Mouse (Mus musculus) stomach, embryonic 15.5 days (tissue): ENCODE results near the gene Lrrc1. TPM values are rescaled to one million over a fixed set of nuclear protein-coding genes. Genes with fewer than 3 reads are reported as not detected.

Experiments used
- ATAC-seq: fragments of 200-750 bp; cut with Nextera tagmentation; 2 replicates; pipeline ENCODE4 v1.8.0; 2017; ENCODE audit warnings: low read depth, moderate number of reproducible peaks, moderate TSS enrichment; ENCODE audit not compliant: insufficient read depth, low FRiP score
- H3K27ac ChIP-seq: fragments of 300-500 bp; sonication (generic); 2 replicates; pipeline ENCODE4 v1.5.1; 2015; ENCODE audit warnings: mild to moderate bottlenecking, inconsistent platforms
- H3K27me3 ChIP-seq: fragments of 300-500 bp; sonication (generic); replicated peaks from 2 replicates; pipeline ENCODE4 v1.6.1; 2015; ENCODE audit warnings: inconsistent platforms
- H3K36me3 ChIP-seq: fragments of 300-500 bp; sonication (generic); 2 replicates; pipeline ENCODE4 v1.6.1; 2015; ENCODE audit warnings: inconsistent platforms
- H3K4me1 ChIP-seq: fragments of 300-500 bp; sonication (generic); 2 replicates; pipeline ENCODE4 v1.6.1; 2015; ENCODE audit warnings: inconsistent platforms
- H3K4me2 ChIP-seq: fragments of 300-500 bp; sonication (generic); 2 replicates; pipeline ENCODE4 v1.6.1; 2015; ENCODE audit warnings: mild to moderate bottlenecking, inconsistent platforms
- H3K4me3 ChIP-seq: fragments of 300-500 bp; sonication (generic); replicated peaks from 2 replicates; pipeline ENCODE4 v1.5.1; 2015; ENCODE audit warnings: inconsistent platforms
- H3K9ac ChIP-seq: fragments of 300-500 bp; sonication (generic); 2 replicates; pipeline ENCODE4 v1.6.1; 2015; ENCODE audit warnings: inconsistent platforms
- H3K9me3 ChIP-seq: fragments of 300-500 bp; sonication (generic); 2 replicates; pipeline ENCODE4 v1.6.1; 2016; ENCODE audit warnings: inconsistent platforms
- WGBS: fragments of 180-500 bp; shearing (Covaris S2); methylation state at CpG from one replicate; pipeline ENCODE4 v1.1.7; 2015; 5-methylcytosine and 5-hydroxymethylcytosine counted together
- polyA plus RNA-seq: library from polyadenylated mRNA; unstranded; fragments of >200 nt; fragmentation: Nextera tagmentation; extraction: Ambion mirVana; gene quantifications from 2 replicates; pipeline ENCODE4 v1.2.1, GENCODE M21; 2015

Gene Lrrc1
- polyA plus RNA-seq, 1 experiment from 2014 or later = 17.5 TPM

GRCm38 (mm10) chr9:77429230-77430015, 115.2 kb downstream of the Lrrc1 start:
- no peak overlapping the region for H3K4me3 ChIP-seq
- H3K9ac ChIP-seq = no peak overlapping the region
- no peak overlapping the region for H3K27ac ChIP-seq
- 72% methylated on average over 11 of the region's 11 CpGs for WGBS
- H3K27me3 ChIP-seq = no peaks in the 10 kb centered on the region
- no peaks in the 10 kb centered on the region for H3K9me3 ChIP-seq
- ATAC-seq = no peak
- H3K4me2 ChIP-seq = no peak overlapping the region
- peaks cover 3% of the 10 kb centered on the region; the same call in 1 of the 2 replicates for H3K36me3 ChIP-seq
- H3K4me1 ChIP-seq = peaks cover 25% of the 10 kb centered on the region

- no peaks in the 10 kb centered on the region for H3K9me3 ChIP-seq
- 80% methylated on average over 8 of the region's 8 CpGs for WGBS
- H3K9ac ChIP-seq = no peak overlapping the region
- no peak for ATAC-seq
- H3K27ac ChIP-seq = peak overlapping the region; percentile 65; the same call in 1 of the 2 replicates
- H3K4me1 ChIP-seq = peaks cover 25% of the 10 kb centered on the region
- no peak overlapping the region for H3K4me3 ChIP-seq
- H3K36me3 ChIP-seq = no peaks in the 10 kb centered on the region
- no peaks in the 10 kb centered on the region for H3K27me3 ChIP-seq
- H3K4me2 ChIP-seq = no peak overlapping the region
Measured at GRCm38 (mm10) chr9:77428748-77429140, 115.9 kb downstream of the Lrrc1 start.

- peak overlapping the region; percentile 49 for H3K4me2 ChIP-seq
- peak overlapping the region; percentile 23; the same call in 1 of the 2 replicates for H3K4me3 ChIP-seq
- no peak overlapping the region for H3K9ac ChIP-seq
- no peaks in the 10 kb centered on the region for H3K27me3 ChIP-seq
- WGBS = 30% methylated on average over 14 of the region's 14 CpGs
- no peaks in the 10 kb centered on the region for H3K9me3 ChIP-seq
- ATAC-seq = no peak
- peaks cover 25% of the 10 kb centered on the region for H3K4me1 ChIP-seq
- H3K27ac ChIP-seq = peak overlapping the region; percentile 65
- H3K36me3 ChIP-seq = no peaks in the 10 kb centered on the region
Measured at GRCm38 (mm10) chr9:77428115-77428747, 116.4 kb downstream of the Lrrc1 start.

GRCm38 (mm10) chr9:77427292-77428114, 117.2 kb downstream of the Lrrc1 start:
- Histone ChIP-seq H3K4me3 (peak overlapping the region; percentile 23), H3K27ac (peak overlapping the region; percentile 65), H3K4me2 (peak overlapping the region; percentile 49), H3K27me3 (no peaks in the 10 kb centered on the region), H3K9ac (no peak overlapping the region), H3K36me3 (no peaks in the 10 kb centered on the region), H3K4me1 (peaks cover 25% of the 10 kb centered on the region), H3K9me3 (no peaks in the 10 kb centered on the region)
- 20% methylated on average over 23 of the region's 23 CpGs for WGBS
- ATAC-seq = peak; percentile 85

DNA sequence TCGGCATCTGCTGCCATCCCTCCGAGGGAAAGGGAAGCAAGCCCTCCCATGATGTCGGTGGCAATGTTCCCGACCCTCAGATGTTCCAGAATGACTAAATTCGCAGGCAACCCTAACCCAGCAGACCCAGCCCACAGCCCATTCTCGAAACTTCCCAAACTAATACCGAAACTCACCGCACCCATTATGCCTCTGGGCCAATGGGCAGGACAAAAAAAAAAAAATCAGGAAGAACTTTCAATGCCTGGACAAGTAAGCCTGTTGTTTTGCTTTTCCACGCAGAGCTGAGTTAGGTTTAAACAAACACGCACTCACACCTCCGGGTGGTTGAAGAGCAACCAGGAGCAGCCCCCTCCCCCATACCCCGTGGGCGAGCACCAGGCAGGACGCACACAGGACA, 118.6 kb downstream of the Lrrc1 start:
- 49% methylated on average over 14 of the region's 14 CpGs for WGBS
- Histone ChIP-seq H3K27ac (0 out of 2 replicates have a peak overlapping the region, but pooled peaks have one; percentile 57), H3K27me3 (no peaks in the 10 kb centered on the region), H3K4me2 (0 out of 2 replicates have a peak overlapping the region, but pooled peaks have one; percentile 2), H3K4me3 (no peak overlapping the region), H3K9ac (no peak overlapping the region), H3K4me1 (peaks cover 25% of the 10 kb centered on the region), H3K9me3 (no peaks in the 10 kb centered on the region), H3K36me3 (no peaks in the 10 kb centered on the region)
- ATAC-seq = no peak

DNA sequence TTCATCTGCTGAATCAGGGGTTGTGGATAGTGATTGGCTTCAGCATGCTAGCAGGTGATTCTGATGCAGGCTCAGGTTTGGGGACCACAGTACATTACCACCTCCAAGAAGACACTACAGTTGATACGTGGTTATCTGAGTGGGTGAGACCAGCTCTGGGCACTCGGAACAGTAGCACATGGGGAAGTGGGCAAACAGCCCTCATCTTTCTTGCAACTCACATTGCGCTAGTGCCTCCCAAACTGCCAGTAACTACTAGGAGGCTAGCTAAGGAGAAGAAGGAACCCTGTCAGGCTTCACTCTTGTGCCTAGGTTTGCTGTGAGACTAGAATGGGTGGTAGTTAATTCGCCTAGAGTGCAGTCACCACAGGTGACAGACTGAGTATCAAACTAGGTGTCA, 119.1 kb downstream of the Lrrc1 start:
- H3K27ac ChIP-seq = peak overlapping the region; percentile 57

GRCm38 (mm10) chr9:77420200-77420585, 124.5 kb downstream of the Lrrc1 start:
- no peak overlapping the region for H3K27ac ChIP-seq
- no peak overlapping the region for H3K4me2 ChIP-seq
- H3K4me3 ChIP-seq = no peak overlapping the region
- no peak overlapping the region for H3K9ac ChIP-seq
- H3K4me1 ChIP-seq = no peaks in the 10 kb centered on the region
- ATAC-seq = 0 out of 2 replicates have a peak, but pooled peaks have one; percentile 38
- WGBS = 78% methylated on average over 4 of the region's 4 CpGs
- no peaks in the 10 kb centered on the region for H3K9me3 ChIP-seq
- H3K27me3 ChIP-seq = no peaks in the 10 kb centered on the region
- H3K36me3 ChIP-seq = no peaks in the 10 kb centered on the region

More for the DNA sequence above, 119.1 kb downstream of the Lrrc1 start:
- Histone ChIP-seq H3K4me3 (no peak overlapping the region), H3K4me2 (no peak overlapping the region), H3K36me3 (no peaks in the 10 kb centered on the region), H3K9ac (no peak overlapping the region), H3K27me3 (no peaks in the 10 kb centered on the region), H3K4me1 (peaks cover 25% of the 10 kb centered on the region), H3K9me3 (no peaks in the 10 kb centered on the region)
- WGBS = 88% methylated on average over 4 of the region's 4 CpGs
- no peak for ATAC-seq

GRCm38 (mm10) chr9:77419501-77420199, 125.0 kb downstream of the Lrrc1 start:
- Histone ChIP-seq H3K4me1 (no peaks in the 10 kb centered on the region), H3K4me2 (no peak overlapping the region), H3K4me3 (no peak overlapping the region), H3K36me3 (no peaks in the 10 kb centered on the region), H3K27me3 (no peaks in the 10 kb centered on the region), H3K9ac (no peak overlapping the region), H3K9me3 (no peaks in the 10 kb centered on the region), H3K27ac (no peak overlapping the region)
- ATAC-seq = no peak
- 80% methylated on average over 9 of the region's 9 CpGs for WGBS

DNA sequence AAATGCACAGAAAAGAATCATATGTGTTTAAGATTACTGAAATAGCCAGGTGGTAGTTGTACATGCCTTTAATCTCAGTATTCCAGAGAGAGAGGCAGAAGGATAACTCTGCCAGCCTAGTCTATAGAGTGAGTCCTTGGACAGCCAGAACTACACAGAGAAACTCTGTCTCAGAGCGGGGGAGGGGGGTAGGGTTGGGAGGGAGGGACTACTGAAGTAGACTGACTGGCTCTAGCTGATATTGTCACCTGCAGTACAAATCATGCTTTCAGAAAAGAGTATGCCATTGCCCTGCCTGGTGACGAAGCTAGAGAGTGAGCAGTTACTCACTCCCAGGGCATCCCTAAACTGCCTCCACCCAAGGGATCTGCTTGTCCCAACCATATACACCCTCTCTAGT, 125.9 kb downstream of the Lrrc1 start:
- Histone ChIP-seq H3K36me3 (no peaks in the 10 kb centered on the region), H3K9ac (no peak overlapping the region), H3K4me1 (no peaks in the 10 kb centered on the region), H3K4me2 (no peak overlapping the region), H3K27ac (no peak overlapping the region), H3K27me3 (no peaks in the 10 kb centered on the region), H3K9me3 (no peaks in the 10 kb centered on the region), H3K4me3 (no peak overlapping the region)
- no peak for ATAC-seq
- 95% methylated on average over 2 of the region's 2 CpGs for WGBS

DNA sequence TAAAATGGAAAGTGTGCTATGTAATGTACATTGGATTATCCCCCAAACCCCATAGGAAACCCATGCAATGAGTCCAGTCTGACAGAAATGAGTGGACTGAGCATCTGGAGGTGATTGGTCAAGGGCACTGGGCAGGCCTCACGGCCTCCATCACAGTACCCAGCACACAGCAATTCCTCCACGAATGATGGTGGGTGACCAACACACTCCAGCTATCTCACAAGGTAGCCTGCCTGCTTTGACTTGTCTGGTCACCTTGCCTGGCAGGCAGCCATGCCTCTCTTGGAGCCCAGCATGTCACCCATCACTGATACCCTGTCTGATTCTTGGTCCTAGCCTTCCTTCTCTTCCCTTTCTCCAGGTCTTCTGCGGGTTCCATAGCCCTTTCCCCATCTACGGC, 128.2 kb downstream of the Lrrc1 start:
- no peak overlapping the region for H3K4me3 ChIP-seq
- no peak for ATAC-seq
- H3K4me2 ChIP-seq = no peak overlapping the region
- no peaks in the 10 kb centered on the region for H3K36me3 ChIP-seq
- H3K27ac ChIP-seq = no peak overlapping the region
- H3K9ac ChIP-seq = no peak overlapping the region
- WGBS = 85% methylated on average over 4 of the region's 4 CpGs
- H3K9me3 ChIP-seq = no peaks in the 10 kb centered on the region
- H3K4me1 ChIP-seq = no peaks in the 10 kb centered on the region
- H3K27me3 ChIP-seq = no peaks in the 10 kb centered on the region

- H3K27me3 ChIP-seq = no peaks in the 10 kb centered on the region
- H3K27ac ChIP-seq = no peak overlapping the region
- H3K4me1 ChIP-seq = no peaks in the 10 kb centered on the region
- no peak overlapping the region for H3K4me2 ChIP-seq
- no peak overlapping the region for H3K9ac ChIP-seq
- 96% methylated on average over 7 of the region's 7 CpGs for WGBS
- no peak for ATAC-seq
- no peaks in the 10 kb centered on the region for H3K36me3 ChIP-seq
- H3K4me3 ChIP-seq = no peak overlapping the region
- no peaks in the 10 kb centered on the region for H3K9me3 ChIP-seq
Measured at GRCm38 (mm10) chr9:77416002-77416401, 128.7 kb downstream of the Lrrc1 start.
